Mouse (Mus musculus) stomach, embryonic 16.5 days (tissue): ENCODE data around the gene Slc9a7. TPM values are rescaled to one million over a fixed set of nuclear protein-coding genes. Genes with fewer than 3 reads are reported as not detected.

Experiments
- ATAC-seq: fragments of 200-750 bp; cut with Nextera tagmentation; 2 replicates; pipeline ENCODE4 v1.8.0; 2017; ENCODE audit warnings: moderate number of reproducible peaks, moderate TSS enrichment; ENCODE audit not compliant: insufficient read depth, low FRiP score
- H3K27ac ChIP-seq: fragments of 300-500 bp; sonication (generic); 2 replicates; pipeline ENCODE4 v1.5.1; 2014; ENCODE audit warnings: low read length
- H3K27me3 ChIP-seq: fragments of 300-500 bp; sonication (generic); 2 replicates; pipeline ENCODE4 v1.6.1; 2014; ENCODE audit warnings: low read length, control low read depth, mixed read lengths; ENCODE audit not compliant: control insufficient read depth, insufficient read depth
- H3K36me3 ChIP-seq: fragments of 300-500 bp; sonication (generic); 2 replicates; pipeline ENCODE4 v1.6.1; 2014; ENCODE audit warnings: low read length; ENCODE audit not compliant: control insufficient read depth, insufficient read depth
- H3K4me1 ChIP-seq: fragments of 300-500 bp; sonication (generic); 2 replicates; pipeline ENCODE4 v1.6.1; 2014; ENCODE audit warnings: low read length, control low read depth, mixed read lengths; ENCODE audit not compliant: control insufficient read depth, insufficient read depth
- H3K4me2 ChIP-seq: fragments of 300-500 bp; sonication (generic); 2 replicates; pipeline ENCODE4 v1.6.1; 2014; ENCODE audit warnings: low read depth, low read length, mixed read lengths
- H3K4me3 ChIP-seq: fragments of 300-500 bp; sonication (generic); replicated peaks from 2 replicates; pipeline ENCODE4 v1.5.1; 2014; ENCODE audit warnings: mild to moderate bottlenecking, low read length
- H3K9ac ChIP-seq: fragments of 300-500 bp; sonication (generic); 2 replicates; pipeline ENCODE4 v1.6.1; 2014; ENCODE audit warnings: low read length
- H3K9me3 ChIP-seq: fragments of 300-500 bp; sonication (generic); replicated peaks from 2 replicates; pipeline ENCODE4 v1.6.1; 2016; ENCODE audit warnings: low read length, control low read depth; ENCODE audit not compliant: control insufficient read depth
- WGBS: fragments of 180-500 bp; shearing (Covaris S2); extraction: QIAGEN DNeasy Blood & Tissue Kit; methylation state at CpG from one replicate; pipeline ENCODE4 v1.1.7; 2014; 5-methylcytosine and 5-hydroxymethylcytosine counted together
- polyA plus RNA-seq: library from polyadenylated mRNA; unstranded; fragments of >200 nt; fragmentation: Nextera tagmentation; extraction: Ambion mirVana; gene quantifications from 2 replicates; pipeline ENCODE4 v1.2.1, GENCODE M21; 2015

The Slc9a7 gene
- polyA plus RNA-seq, 1 experiment from 2014 or later, result 0.59 TPM

DNA sequence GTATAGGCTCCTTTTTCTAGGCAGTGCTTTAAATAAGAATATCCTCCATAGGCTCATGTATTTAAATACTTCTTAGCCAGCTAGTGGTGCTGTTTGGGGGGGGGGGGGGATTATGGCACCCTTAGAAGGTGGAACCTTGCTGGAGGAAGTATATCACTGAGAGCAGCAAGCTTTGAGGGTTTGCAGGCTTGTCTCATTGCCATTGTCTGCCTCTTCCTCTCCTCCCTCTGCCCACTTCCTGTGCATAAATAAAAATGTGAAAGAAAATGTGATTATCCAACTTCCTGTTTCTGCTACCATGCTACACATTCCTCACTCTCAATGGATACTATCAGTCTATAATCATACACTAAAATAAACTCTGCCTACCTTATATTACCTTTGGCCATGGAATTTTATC lies 123.2 kb downstream of the Slc9a7 start:
- no peaks in the 10 kb centered on the region for H3K27me3 ChIP-seq
- no peak overlapping the region for H3K9ac ChIP-seq
- no peak for ATAC-seq
- H3K27ac ChIP-seq, result no peak overlapping the region
- H3K4me1 ChIP-seq, result no peaks in the 10 kb centered on the region
- H3K36me3 ChIP-seq, result no peaks in the 10 kb centered on the region
- H3K4me3 ChIP-seq, result no peak overlapping the region
- H3K9me3 ChIP-seq, result no peaks in the 10 kb centered on the region
- H3K4me2 ChIP-seq, result no peak overlapping the region

DNA sequence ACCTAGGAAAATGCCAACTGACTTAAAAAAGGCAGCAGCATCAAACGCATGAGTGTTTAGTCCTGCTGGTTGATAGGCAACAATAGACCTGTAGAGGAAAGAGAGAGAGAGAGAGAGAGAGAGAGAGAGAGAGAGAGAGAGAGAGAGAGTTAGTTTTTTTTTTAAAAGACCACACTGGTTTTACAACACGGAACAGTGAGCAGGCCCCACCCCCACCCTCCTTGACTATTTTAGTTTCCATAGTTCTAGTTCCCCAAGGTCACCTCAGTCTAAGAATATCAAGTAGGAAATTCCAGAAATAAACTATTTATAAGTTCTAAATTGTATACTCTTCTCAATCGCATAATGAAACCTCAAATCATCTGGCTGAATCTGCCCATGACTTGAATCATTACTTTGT lies 126.6 kb downstream of the Slc9a7 start:
- ATAC-seq, result no peak
- no peak overlapping the region for H3K27ac ChIP-seq
- H3K4me1 ChIP-seq, result no peaks in the 10 kb centered on the region
- H3K36me3 ChIP-seq, result no peaks in the 10 kb centered on the region
- 63% methylated on average over 3 of the region's 3 CpGs for WGBS
- H3K9me3 ChIP-seq, result no peaks in the 10 kb centered on the region
- no peak overlapping the region for H3K4me2 ChIP-seq
- no peak overlapping the region for H3K9ac ChIP-seq
- H3K27me3 ChIP-seq, result no peaks in the 10 kb centered on the region
- no peak overlapping the region for H3K4me3 ChIP-seq

DNA sequence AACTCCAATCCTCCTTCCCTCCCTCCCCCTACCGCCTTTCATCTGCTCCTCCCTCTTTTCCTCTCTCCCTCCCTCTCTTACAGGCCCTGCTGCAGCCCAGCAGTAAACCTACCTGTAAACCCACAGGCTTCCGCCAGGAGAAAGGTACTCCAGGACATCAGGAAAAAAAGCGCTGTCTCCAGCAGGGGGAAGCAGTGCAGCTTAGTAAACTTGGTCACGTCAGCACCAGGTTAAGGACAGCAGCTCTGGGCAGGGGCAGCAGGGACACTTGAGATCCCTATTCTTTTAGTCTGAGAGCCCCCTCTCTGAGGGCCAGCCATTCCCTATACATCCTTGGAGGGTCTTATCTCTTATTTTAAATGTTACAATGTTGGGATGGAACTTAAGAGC lies 129.3 kb downstream of the Slc9a7 start:
- Histone ChIP-seq H3K9ac (no peak overlapping the region), H3K27me3 (no peaks in the 10 kb centered on the region), H3K4me2 (no peak overlapping the region), H3K4me3 (no peak overlapping the region), H3K9me3 (no peaks in the 10 kb centered on the region), H3K36me3 (no peaks in the 10 kb centered on the region), H3K4me1 (no peaks in the 10 kb centered on the region), H3K27ac (no peak overlapping the region)
- WGBS, result 13% methylated on average over 4 of the region's 4 CpGs
- ATAC-seq, result 0 out of 2 replicates have a peak, but pooled peaks have one; percentile 37

DNA sequence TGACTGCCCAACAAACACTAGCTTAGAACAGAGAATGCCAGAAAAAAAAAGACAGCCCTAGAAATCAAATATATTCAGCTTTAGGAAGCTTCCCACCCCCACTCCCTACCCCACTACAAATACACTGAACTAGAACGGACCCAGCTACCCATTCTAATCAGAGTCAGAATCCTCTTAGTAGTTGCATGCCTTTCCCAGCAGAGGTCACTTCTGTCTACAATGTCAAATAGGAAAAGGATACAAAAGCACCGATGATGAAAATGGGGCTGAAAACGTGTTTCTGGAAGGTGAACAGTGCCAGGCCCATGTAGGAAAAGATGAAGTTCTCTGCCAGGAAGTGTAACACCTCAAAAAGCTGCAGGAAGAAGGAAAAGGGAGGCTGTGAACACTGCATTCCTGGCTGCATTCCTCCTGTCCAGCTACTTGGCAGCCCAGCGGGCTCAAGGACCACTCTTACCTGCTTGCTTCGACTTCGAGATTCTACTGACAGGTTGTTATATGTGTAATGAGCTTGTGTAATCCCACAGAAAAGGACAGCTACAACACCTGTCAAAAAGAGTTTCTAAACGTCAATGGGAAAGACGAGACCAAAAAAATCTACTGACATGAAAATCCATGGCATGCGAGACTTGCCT lies 129.8 kb downstream of the Slc9a7 start:
- H3K36me3 ChIP-seq, result no peaks in the 10 kb centered on the region
- H3K4me1 ChIP-seq, result no peaks in the 10 kb centered on the region
- no peak overlapping the region for H3K4me3 ChIP-seq
- no peaks in the 10 kb centered on the region for H3K9me3 ChIP-seq
- no peaks in the 10 kb centered on the region for H3K27me3 ChIP-seq
- 46% methylated on average over 9 of the region's 9 CpGs for WGBS
- no peak for ATAC-seq
- H3K4me2 ChIP-seq, result no peak overlapping the region
- H3K9ac ChIP-seq, result no peak overlapping the region
- no peak overlapping the region for H3K27ac ChIP-seq

- H3K9ac ChIP-seq, result no peak overlapping the region
- no peak overlapping the region for H3K4me2 ChIP-seq
- no peak for ATAC-seq
- no peaks in the 10 kb centered on the region for H3K4me1 ChIP-seq
- 50% methylated on average over 1 of the region's 1 CpGs for WGBS
- no peaks in the 10 kb centered on the region for H3K27me3 ChIP-seq
- no peaks in the 10 kb centered on the region for H3K36me3 ChIP-seq
- no peak overlapping the region for H3K4me3 ChIP-seq
- no peak overlapping the region for H3K27ac ChIP-seq
- H3K9me3 ChIP-seq, result no peaks in the 10 kb centered on the region
Measured at GRCm38 (mm10) chrX:20160301-20160700, 131.3 kb downstream of the Slc9a7 start.

GRCm38 (mm10) chrX:20157519-20157918 lies 134.1 kb downstream of the Slc9a7 start:
- Histone ChIP-seq H3K9ac (no peak overlapping the region), H3K4me1 (no peaks in the 10 kb centered on the region), H3K27ac (no peak overlapping the region), H3K27me3 (no peaks in the 10 kb centered on the region), H3K36me3 (no peaks in the 10 kb centered on the region), H3K4me2 (no peak overlapping the region), H3K4me3 (no peak overlapping the region), H3K9me3 (no peaks in the 10 kb centered on the region)
- whole genome bisulfite sequencing, result 21% methylated on average over 2 of the region's 2 CpGs
- ATAC-seq, result no peak

- Histone ChIP-seq H3K9me3 (no peaks in the 10 kb centered on the region), H3K4me3 (no peak overlapping the region), H3K4me2 (no peak overlapping the region), H3K27me3 (no peaks in the 10 kb centered on the region), H3K4me1 (no peaks in the 10 kb centered on the region), H3K27ac (no peak overlapping the region), H3K36me3 (no peaks in the 10 kb centered on the region), H3K9ac (no peak overlapping the region)
- ATAC-seq, result no peak
- 77% methylated on average over 1 of the region's 1 CpGs for WGBS
Measured at GRCm38 (mm10) chrX:20129466-20129865, 162.1 kb downstream of the Slc9a7 start.

GRCm38 (mm10) chrX:20128951-20129350 lies 162.7 kb downstream of the Slc9a7 start:
- Histone ChIP-seq H3K4me2 (no peak overlapping the region), H3K36me3 (no peaks in the 10 kb centered on the region), H3K9me3 (no peaks in the 10 kb centered on the region), H3K27me3 (no peaks in the 10 kb centered on the region), H3K4me1 (no peaks in the 10 kb centered on the region), H3K27ac (no peak overlapping the region), H3K4me3 (no peak overlapping the region), H3K9ac (no peak overlapping the region)
- no peak for ATAC-seq

DNA sequence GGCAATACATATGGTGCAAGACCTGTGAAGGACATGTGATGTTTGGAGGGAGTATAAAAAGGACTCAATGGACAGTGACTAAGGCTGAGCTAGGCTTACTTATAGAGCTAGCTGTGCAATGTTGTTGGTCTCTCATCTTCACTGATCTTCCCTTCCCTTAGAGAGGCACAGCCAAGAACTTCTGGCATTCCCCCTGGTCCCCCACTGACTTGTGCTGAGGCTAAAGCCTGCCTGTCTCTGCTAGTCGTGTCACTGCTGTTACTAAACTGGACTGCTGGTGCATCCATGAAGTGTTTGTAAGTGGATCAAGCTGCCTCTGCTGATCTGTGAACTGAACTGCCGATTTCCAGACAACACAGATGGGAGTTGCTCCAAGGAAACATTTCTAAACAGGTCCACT lies 166.1 kb downstream of the Slc9a7 start:
- Histone ChIP-seq H3K4me1 (no peaks in the 10 kb centered on the region), H3K9ac (no peak overlapping the region), H3K36me3 (no peaks in the 10 kb centered on the region), H3K27ac (no peak overlapping the region), H3K27me3 (no peaks in the 10 kb centered on the region), H3K4me3 (no peak overlapping the region), H3K4me2 (no peak overlapping the region), H3K9me3 (no peaks in the 10 kb centered on the region)
- whole genome bisulfite sequencing, result 56% methylated on average over 2 of the region's 2 CpGs
- ATAC-seq, result no peak

DNA sequence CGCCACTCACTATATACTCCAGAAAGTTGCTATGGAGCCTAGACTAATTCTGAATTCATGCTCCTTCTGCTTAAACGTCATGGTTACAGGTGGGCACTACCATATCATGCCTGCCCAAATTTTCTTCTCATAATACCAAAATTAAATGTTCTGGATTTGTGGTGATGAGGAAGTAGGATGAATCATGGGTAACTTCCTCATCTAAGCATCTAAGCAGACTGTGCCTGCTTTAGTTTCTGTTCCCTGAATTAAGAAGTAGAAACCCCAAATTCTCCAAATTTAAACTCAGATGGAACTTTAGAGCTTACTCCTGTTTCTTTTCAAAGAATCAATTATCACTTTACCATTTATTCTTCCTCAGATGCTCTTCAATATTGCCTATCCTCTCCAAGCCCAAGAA lies 173.9 kb downstream of the Slc9a7 start:
- 69% methylated on average over 2 of the region's 2 CpGs for WGBS

More for the DNA sequence above, 173.9 kb downstream of the Slc9a7 start:
- no peak overlapping the region for H3K9ac ChIP-seq
- no peaks in the 10 kb centered on the region for H3K4me1 ChIP-seq
- no peak overlapping the region for H3K4me3 ChIP-seq
- H3K9me3 ChIP-seq, result no peaks in the 10 kb centered on the region
- no peaks in the 10 kb centered on the region for H3K27me3 ChIP-seq
- H3K27ac ChIP-seq, result no peak overlapping the region
- no peak for ATAC-seq
- no peak overlapping the region for H3K4me2 ChIP-seq
- no peaks in the 10 kb centered on the region for H3K36me3 ChIP-seq
